Comparison of ENCODE assay signal across 9 mouse cellular contexts in genomic region chr6:57784251-57784650, GRCm38 (mm10).
"Had no signal": no experiment of that assay in that cellular context is flagged by ENCODE, and none has a peak within 500 bp of the region (broad histone marks: within the 10 kb centered on the region; RNA-seq: fewer than 3 reads in every experiment).

No protein-coding gene starts in this region.

- ATAC-seq: liver, postnatal 0 days; midbrain, embryonic 15.5 days had no signal

- DNase-seq: kidney, postnatal 10 days; kidney, postnatal 4 days; liver, embryonic 13.5 days; liver, postnatal 0 days; lung, postnatal 14 days; right cerebral cortex, adult 18-20 months; right cerebral cortex, postnatal 25 days; thymus, postnatal 36 days had no signal
